Mouse (Mus musculus) heart, adult 10 weeks (tissue): ENCODE data around the gene Klhdc1. TPM values are rescaled to one million over a fixed set of nuclear protein-coding genes. Genes with fewer than 3 reads are reported as not detected.

Source experiments
- polyA plus RNA-seq: library from polyadenylated mRNA; stranded (reverse); fragments of 350-450 nt; fragmentation: Illumina TruSeq; extraction: RNeasy Lipid Tissue Mini Kit (QIAGEN cat#74804); gene quantifications from one replicate; pipeline ENCODE4 v1.2.3, GENCODE M21; 2014; ENCODE audit warnings: low read depth, low replicate concordance

The Klhdc1 gene
- 41.6 TPM for polyA plus RNA-seq

GRCm38 (mm10) chr12:69240876-69241275 lies at the start of gene Klhdc1:
Gene Klhdc1, plus strand, starts transcription at chr12:69241176.

GRCm38 (mm10) chr12:69196444-69197377 lies 44.3 kb upstream of the Klhdc1 start, which contains the start of gene Gm49383:
Gene Gm49383, minus strand, starts transcription at chr12:69197104.

GRCm38 (mm10) chr12:69198164-69198535 lies 42.8 kb upstream of the Klhdc1 start, which contains the start of gene Dnaaf2:
Gene Dnaaf2, minus strand, starts transcription at chr12:69198429.

GRCm38 (mm10) chr12:69204052-69204833 lies 36.7 kb upstream of the Klhdc1 start, which contains the start of gene Gm49384:
Gene Gm49384, minus strand, starts transcription at chr12:69204267.

GRCm38 (mm10) chr12:69227776-69228466 lies 13.1 kb upstream of the Klhdc1 start, which contains the start of gene Pole2:
Gene Pole2, minus strand, starts transcription at chr12:69228195.

GRCm38 (mm10) chr12:69296511-69297410 lies 55.8 kb downstream of the Klhdc1 start, which contains the start of gene Klhdc2:
Gene Klhdc2, plus strand, starts transcription at chr12:69296681.

Other genes with a start within 250 kb of the Klhdc1 start
- 1,988 TPM for gene Rps29, start 82.0 kb upstream of the Klhdc1 start, polyA plus RNA-seq
- not detected for gene Lrr1, start 72.4 kb upstream of the Klhdc1 start, polyA plus RNA-seq
- gene Rpl36al, start 57.1 kb upstream of the Klhdc1 start, polyA plus RNA-seq, result 293 TPM
- gene Mgat2, start 57.0 kb upstream of the Klhdc1 start, polyA plus RNA-seq, result 19.7 TPM
- 2.6 TPM for gene Gm49383, start 44.1 kb upstream of the Klhdc1 start, polyA plus RNA-seq
- 0.97 TPM for gene Dnaaf2, start 42.7 kb upstream of the Klhdc1 start, polyA plus RNA-seq
- 2.7 TPM for gene Gm49384, start 36.9 kb upstream of the Klhdc1 start, polyA plus RNA-seq
- not detected for gene Pole2, start 13.0 kb upstream of the Klhdc1 start, polyA plus RNA-seq
- 112 TPM for gene Klhdc2, start 55.5 kb downstream of the Klhdc1 start, polyA plus RNA-seq
- gene Nemf, start 116.0 kb downstream of the Klhdc1 start, polyA plus RNA-seq, result 22.9 TPM
- 27.4 TPM for gene Arf6, start 131.0 kb downstream of the Klhdc1 start, polyA plus RNA-seq
- gene Gm9887, start 131.3 kb downstream of the Klhdc1 start, polyA plus RNA-seq, result not detected